Mouse (Mus musculus) ovary, postnatal 10 days (tissue): ENCODE data around the gene Setd7.

ENCODE experiments used
- DNase-seq: peaks from one replicate; pipeline ENCODE4 v3.0.0; 2022; ENCODE audit warnings: low spot score

The Setd7 gene

GRCm38 (mm10) chr3:51468530-51468929, 92.1 kb downstream of the Setd7 start:
- DNase-seq: no peak
